Mouse (Mus musculus) layer of hippocampus, adult 18-20 months (tissue): ENCODE measurements at regions not wholly inside any gene's neighbourhood (a gene's known extent, or its start where the extent isn't known, plus 50 kb on each side); places are given as distances from the start of the nearest gene placed in this dataset.
A peak's percentile ranks its signal among the peaks of the same experiment; 100 is the strongest.

Source experiments
- DNase-seq, 2 experiments: peaks; one replicate each; pipeline ENCODE4 v3.0.0; 2022; ENCODE audit warnings: low spot score in 2 of 2

GRCm38 (mm10) chr11:20460501-20460921 is 82.5 kb upstream of the Sertad2 start:
- peak in 1 of 2 experiments; percentile 29 for DNase-seq

- no peak for DNase-seq
These were observed 81.0 kb upstream of the Sertad2 start for GRCm38 (mm10) chr11:20462076-20462475.

- no peak for DNase-seq
These were observed 79.8 kb upstream of the Sertad2 start for GRCm38 (mm10) chr11:20463173-20463681.

- DNase-seq: no peak
These were observed 78.5 kb upstream of the Sertad2 start for GRCm38 (mm10) chr11:20464564-20464963.

GRCm38 (mm10) chr11:20466591-20466990 is 76.5 kb upstream of the Sertad2 start:
- no peak for DNase-seq

GRCm38 (mm10) chr11:20468319-20469018 is 74.6 kb upstream of the Sertad2 start:
- no peak for DNase-seq

GRCm38 (mm10) chr11:20469368-20469767 is 73.7 kb upstream of the Sertad2 start:
- DNase-seq: no peak

GRCm38 (mm10) chr11:20470396-20470795 is 72.7 kb upstream of the Sertad2 start:
- DNase-seq: no peak

- DNase-seq: no peak
These were observed 70.7 kb upstream of the Sertad2 start for GRCm38 (mm10) chr11:20472336-20472735.

- no peak for DNase-seq
These were observed 67.4 kb upstream of the Sertad2 start for GRCm38 (mm10) chr11:20475629-20476028.

GRCm38 (mm10) chr11:20476494-20476893 is 66.6 kb upstream of the Sertad2 start:
- DNase-seq: no peak

- DNase-seq: peak in 1 of 2 experiments; percentile 59
These were observed 65.6 kb upstream of the Sertad2 start for GRCm38 (mm10) chr11:20477183-20478037.

GRCm38 (mm10) chr11:20480632-20481031 is 62.4 kb upstream of the Sertad2 start:
- no peak for DNase-seq

GRCm38 (mm10) chr11:20485371-20485770 is 57.7 kb upstream of the Sertad2 start:
- DNase-seq: no peak
